Mouse (Mus musculus): ENCODE results near the gene Scn5a. TPM values are rescaled to one million over a fixed set of nuclear protein-coding genes. Genes with fewer than 3 reads are reported as not detected.
A peak's percentile ranks its signal among the peaks of the same experiment; 100 is the strongest.

Scn5a gene
- total and polyA plus RNA-seq, 2 experiments from 2014 or later = 0.38 to 1.2 TPM

DNA sequence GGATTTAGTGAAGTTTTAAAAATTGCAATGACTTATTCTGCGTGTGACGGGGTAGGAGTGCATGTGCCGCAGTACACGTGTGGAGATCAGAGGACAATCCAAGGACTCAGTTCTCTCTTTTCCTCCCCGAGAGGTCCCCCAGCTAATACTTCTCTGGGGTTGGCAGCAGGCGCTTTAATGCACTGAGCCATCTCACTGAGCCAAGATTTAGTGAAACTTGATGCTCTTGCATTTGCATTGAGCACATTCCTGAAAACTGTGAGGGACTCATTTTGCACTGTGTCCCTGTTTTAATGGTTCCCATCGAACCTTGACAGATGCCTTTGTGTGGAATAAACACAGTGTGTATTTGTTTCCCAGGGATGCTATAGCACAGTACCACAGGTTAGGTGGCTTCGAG, 25.8 kb upstream of the Scn5a start:
- no peaks in the 10 kb centered on the region for H3K36me3 ChIP-seq (ENCODE audit: insufficient read depth, low read length)
- H3K4me1 ChIP-seq (ENCODE audit: insufficient read depth, low read length) = no peaks in the 10 kb centered on the region
- H3K4me2 ChIP-seq (ENCODE audit: low read depth, low read length, poor library complexity, severe bottlenecking) = no peak overlapping the region
- no peak for TF ChIP-seq CTCF (IDR thresholded peaks at IDR 0.05)
- H3K9ac ChIP-seq (replicated peaks; ENCODE audit: low read length, poor library complexity, severe bottlenecking) = no peak overlapping the region
- DNase-seq (ENCODE audit: low spot score) (no peak), ATAC-seq (ENCODE audit: low FRiP score) (no peak)
- no peaks in the 10 kb centered on the region for H3K27me3 ChIP-seq (ENCODE audit: insufficient read depth, low read length)
- H3K9me3 ChIP-seq (ENCODE audit: low read length) = no peaks in the 10 kb centered on the region
- no peak overlapping the region for H3K27ac ChIP-seq (ENCODE audit: low read depth, low read length)
- no peak overlapping the region for H3K4me3 ChIP-seq (ENCODE audit: low read depth, low read length)
- 75% methylated on average over 8 of the region's 8 CpGs for WGBS

GRCm38 (mm10) chr9:119598501-119598900, 19.7 kb upstream of the Scn5a start:
- no peak for TF ChIP-seq CTCF (IDR thresholded peaks at IDR 0.05)
- 92% methylated on average over 10 of the region's 10 CpGs for WGBS
- Histone ChIP-seq H3K4me3 (ENCODE audit: low read depth, low read length) (no peak overlapping the region), H3K4me2 (ENCODE audit: low read depth, low read length, poor library complexity, severe bottlenecking) (no peak overlapping the region), H3K27ac (ENCODE audit: low read depth, low read length) (no peak overlapping the region), H3K36me3 (ENCODE audit: insufficient read depth, low read length) (no peaks in the 10 kb centered on the region), H3K4me1 (ENCODE audit: insufficient read depth, low read length) (no peaks in the 10 kb centered on the region), H3K9ac (replicated peaks; ENCODE audit: low read length, poor library complexity, severe bottlenecking) (no peak overlapping the region), H3K27me3 (ENCODE audit: insufficient read depth, low read length) (no peaks in the 10 kb centered on the region), H3K9me3 (ENCODE audit: low read length) (no peaks in the 10 kb centered on the region)
- ATAC-seq (ENCODE audit: low FRiP score) (no peak), DNase-seq (ENCODE audit: low spot score) (no peak)

- ATAC-seq (ENCODE audit: low FRiP score) (no peak), DNase-seq (ENCODE audit: low spot score) (no peak)
- Histone ChIP-seq H3K4me3 (ENCODE audit: low read depth, low read length) (no peak overlapping the region), H3K27ac (ENCODE audit: low read depth, low read length) (no peak overlapping the region), H3K4me2 (ENCODE audit: low read depth, low read length, poor library complexity, severe bottlenecking) (no peak overlapping the region), H3K9ac (replicated peaks; ENCODE audit: low read length, poor library complexity, severe bottlenecking) (no peak overlapping the region), H3K27me3 (ENCODE audit: insufficient read depth, low read length) (no peaks in the 10 kb centered on the region), H3K4me1 (ENCODE audit: insufficient read depth, low read length) (no peaks in the 10 kb centered on the region), H3K9me3 (ENCODE audit: low read length) (no peaks in the 10 kb centered on the region), H3K36me3 (ENCODE audit: insufficient read depth, low read length) (no peaks in the 10 kb centered on the region)
- 85% methylated on average over 8 of the region's 8 CpGs for WGBS
- no peak for TF ChIP-seq CTCF (IDR thresholded peaks at IDR 0.05)
Measured at GRCm38 (mm10) chr9:119597332-119597731, 18.5 kb upstream of the Scn5a start.

GRCm38 (mm10) chr9:119589592-119589991, 10.8 kb upstream of the Scn5a start:
- no peak overlapping the region for H3K4me3 ChIP-seq (ENCODE audit: low read depth, low read length)
- no peak for TF ChIP-seq CTCF (IDR thresholded peaks at IDR 0.05)
- no peak overlapping the region for H3K4me2 ChIP-seq (ENCODE audit: low read depth, low read length, poor library complexity, severe bottlenecking)
- H3K27ac ChIP-seq (ENCODE audit: low read depth, low read length) = no peak overlapping the region
- ATAC-seq (ENCODE audit: low FRiP score) = no peak
- no peaks in the 10 kb centered on the region for H3K4me1 ChIP-seq (ENCODE audit: insufficient read depth, low read length)
- WGBS = 89% methylated on average over 8 of the region's 8 CpGs
- no peak for DNase-seq (ENCODE audit: low spot score)
- no peaks in the 10 kb centered on the region for H3K36me3 ChIP-seq (ENCODE audit: insufficient read depth, low read length)
- no peaks in the 10 kb centered on the region for H3K9me3 ChIP-seq (ENCODE audit: low read length)
- H3K27me3 ChIP-seq (ENCODE audit: insufficient read depth, low read length) = peaks cover 14% of the 10 kb centered on the region; the same call in 1 of the 2 replicates
- H3K9ac ChIP-seq (replicated peaks; ENCODE audit: low read length, poor library complexity, severe bottlenecking) = no peak overlapping the region

- no peak overlapping the region for H3K4me2 ChIP-seq (ENCODE audit: low read depth, low read length, poor library complexity, severe bottlenecking)
- no peak overlapping the region for H3K27ac ChIP-seq (ENCODE audit: low read depth, low read length)
- no peaks in the 10 kb centered on the region for H3K9me3 ChIP-seq (ENCODE audit: low read length)
- no peaks in the 10 kb centered on the region for H3K36me3 ChIP-seq (ENCODE audit: insufficient read depth, low read length)
- no peaks in the 10 kb centered on the region for H3K4me1 ChIP-seq (ENCODE audit: insufficient read depth, low read length)
- H3K9ac ChIP-seq (replicated peaks; ENCODE audit: low read length, poor library complexity, severe bottlenecking) = no peak overlapping the region
- H3K4me3 ChIP-seq (ENCODE audit: low read depth, low read length) = no peak overlapping the region
- 45% methylated on average over 26 of the region's 26 CpGs for WGBS
- ATAC-seq (ENCODE audit: low FRiP score) = no peak
- DNase-seq (ENCODE audit: low spot score) = no peak
- TF ChIP-seq CTCF (IDR thresholded peaks at IDR 0.05) = no peak
- H3K27me3 ChIP-seq (ENCODE audit: insufficient read depth, low read length) = peaks cover 21% of the 10 kb centered on the region; the same call in 1 of the 2 replicates
Measured at GRCm38 (mm10) chr9:119588763-119589449, 10.1 kb upstream of the Scn5a start.

GRCm38 (mm10) chr9:119580668-119581067, 1.9 kb upstream of the Scn5a start:
- no peak overlapping the region for H3K4me3 ChIP-seq (ENCODE audit: low read depth, low read length)
- peak; percentile 96 for TF ChIP-seq CTCF (IDR thresholded peaks at IDR 0.05)
- DNase-seq (ENCODE audit: low spot score) = peak; percentile 75
- peak; percentile 45; the same call in 1 of the 2 replicates for ATAC-seq (ENCODE audit: low FRiP score)
- H3K4me2 ChIP-seq (ENCODE audit: low read depth, low read length, poor library complexity, severe bottlenecking) = no peak overlapping the region
- no peaks in the 10 kb centered on the region for H3K9me3 ChIP-seq (ENCODE audit: low read length)
- H3K27me3 ChIP-seq (ENCODE audit: insufficient read depth, low read length) = peaks cover 78% of the 10 kb centered on the region
- WGBS = 0% methylated on average over 6 of the region's 6 CpGs
- no peak overlapping the region for H3K27ac ChIP-seq (ENCODE audit: low read depth, low read length)
- no peaks in the 10 kb centered on the region for H3K36me3 ChIP-seq (ENCODE audit: insufficient read depth, low read length)
- no peak overlapping the region for H3K9ac ChIP-seq (replicated peaks; ENCODE audit: low read length, poor library complexity, severe bottlenecking)
- 0 out of 2 replicates have a peak, but pooled peaks cover 2% of the 10 kb centered on the region for H3K4me1 ChIP-seq (ENCODE audit: insufficient read depth, low read length)

Measured in midbrain, postnatal 0 days (tissue).